Mouse (Mus musculus) heart, adult 2 months (tissue): ENCODE measurements around the gene Fam241b.
"Not testable (repeated sequence)": the region's sequence is repeated elsewhere in the genome, so short reads cannot be mapped to it uniquely, and the experiment has no call there.

Source experiments
- CTCF ChIP-seq: fragments of 200-600 bp; IDR thresholded peaks from 2 replicates; pipeline ENCODE4 v1.8.1; 2022; ENCODE audit warnings: antibody characterized with exemption, mild to moderate bottlenecking, moderate library complexity
- POLR2A ChIP-seq: fragments of 200-500 bp; IDR thresholded peaks from 2 replicates; pipeline ENCODE4 v1.6.1; 2011; ENCODE audit warnings: mild to moderate bottlenecking, low read depth, low read length, control low read depth; ENCODE audit not compliant: insufficient read depth

GRCm38 (mm10) chr10:62071346-62071745 is 72.4 kb downstream of the Fam241b start:
- TF ChIP-seq CTCF, POLR2A: not testable (repeated sequence)
